Mouse (Mus musculus) embryonic facial prominence, embryonic 14.5 days (tissue): ENCODE measurements around the gene Ncoa1. TPM values are rescaled to one million over a fixed set of nuclear protein-coding genes. Genes with fewer than 3 reads are reported as not detected.

ENCODE experiments used
- ATAC-seq: fragments of 200-750 bp; cut with Nextera tagmentation; 2 replicates; pipeline ENCODE4 v1.8.0; 2017; ENCODE audit warnings: low read depth, moderate number of reproducible peaks, moderate TSS enrichment
- DNase-seq: peaks from one replicate; pipeline ENCODE4 v3.0.0-alpha.2; 2015; ENCODE audit warnings: low spot score
- H3K27ac ChIP-seq: fragments of 300-500 bp; sonication (generic); replicated peaks from 2 replicates; pipeline ENCODE4 v1.5.1; 2014; ENCODE audit warnings: low read depth, mild to moderate bottlenecking, low read length, moderate library complexity
- H3K27me3 ChIP-seq: fragments of 300-500 bp; sonication (generic); replicated peaks from 2 replicates; pipeline ENCODE4 v1.6.1; 2014; ENCODE audit warnings: low read length; ENCODE audit not compliant: control insufficient read depth, insufficient read depth
- H3K36me3 ChIP-seq: fragments of 300-500 bp; sonication (generic); 2 replicates; pipeline ENCODE4 v1.6.1; 2014; ENCODE audit warnings: low read length, mixed read lengths; ENCODE audit not compliant: control insufficient read depth, insufficient read depth
- H3K4me1 ChIP-seq: fragments of 300-500 bp; sonication (generic); 2 replicates; pipeline ENCODE4 v1.6.1; 2014; ENCODE audit warnings: antibody characterized with exemption, low read length; ENCODE audit not compliant: control insufficient read depth, insufficient read depth
- H3K4me2 ChIP-seq: fragments of 300-500 bp; sonication (generic); 2 replicates; pipeline ENCODE4 v1.6.1; 2014; ENCODE audit warnings: low read depth, mild to moderate bottlenecking, low read length, moderate library complexity, mixed read lengths
- H3K4me3 ChIP-seq: fragments of 300-500 bp; sonication (generic); 2 replicates; pipeline ENCODE4 v1.5.1; 2014; ENCODE audit warnings: low read depth, mild to moderate bottlenecking, low read length
- H3K9ac ChIP-seq: fragments of 300-500 bp; sonication (generic); 2 replicates; pipeline ENCODE4 v1.6.1; 2014; ENCODE audit warnings: low read depth, mild to moderate bottlenecking, low read length, moderate library complexity, mixed read lengths
- H3K9me3 ChIP-seq: fragments of 300-500 bp; sonication (generic); 2 replicates; pipeline ENCODE4 v1.6.1; 2016; ENCODE audit warnings: low read length; ENCODE audit not compliant: control insufficient read depth
- WGBS: fragments of 180-500 bp; shearing (Covaris S2); extraction: QIAGEN DNeasy Blood & Tissue Kit; methylation state at CpG from one replicate; pipeline ENCODE4 v1.1.7; 2014; 5-methylcytosine and 5-hydroxymethylcytosine counted together
- polyA plus RNA-seq: library from polyadenylated mRNA; unstranded; fragments of >200 nt; fragmentation: Nextera tagmentation; extraction: Ambion mirVana; gene quantifications from 2 replicates; pipeline ENCODE4 v1.2.1, GENCODE M21; 2014

Ncoa1 gene
- polyA plus RNA-seq, 1 experiment from 2014 or later, result 21.0 TPM

DNA sequence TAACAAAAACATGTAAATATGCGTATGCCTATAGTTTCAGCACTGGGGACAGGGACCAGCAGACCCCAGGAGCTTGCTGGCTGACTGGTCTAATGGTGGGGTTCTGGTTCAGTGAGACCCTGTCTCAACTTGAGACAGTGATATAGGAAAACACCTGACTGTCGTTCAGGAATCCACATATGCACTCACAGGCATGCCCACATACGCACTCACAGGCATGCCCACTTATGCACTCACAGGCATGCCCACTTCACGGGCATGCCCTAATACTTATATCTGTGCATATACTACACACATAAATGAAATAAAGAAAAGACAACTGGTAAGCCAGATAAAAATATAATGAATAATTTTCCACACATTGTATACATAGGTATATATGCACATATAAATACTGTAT is 3.3 kb upstream of the Ncoa1 start:
- no peak for ATAC-seq
- Histone ChIP-seq H3K27ac (no peak overlapping the region), H3K4me3 (no peak overlapping the region), H3K4me1 (0 out of 2 replicates have a peak, but pooled peaks cover 5% of the 10 kb centered on the region), H3K9me3 (no peaks in the 10 kb centered on the region), H3K36me3 (no peaks in the 10 kb centered on the region), H3K9ac (no peak overlapping the region), H3K4me2 (no peak overlapping the region), H3K27me3 (no peaks in the 10 kb centered on the region)
- WGBS, result 75% methylated on average over 4 of the region's 4 CpGs
- no peak for DNase-seq

DNA sequence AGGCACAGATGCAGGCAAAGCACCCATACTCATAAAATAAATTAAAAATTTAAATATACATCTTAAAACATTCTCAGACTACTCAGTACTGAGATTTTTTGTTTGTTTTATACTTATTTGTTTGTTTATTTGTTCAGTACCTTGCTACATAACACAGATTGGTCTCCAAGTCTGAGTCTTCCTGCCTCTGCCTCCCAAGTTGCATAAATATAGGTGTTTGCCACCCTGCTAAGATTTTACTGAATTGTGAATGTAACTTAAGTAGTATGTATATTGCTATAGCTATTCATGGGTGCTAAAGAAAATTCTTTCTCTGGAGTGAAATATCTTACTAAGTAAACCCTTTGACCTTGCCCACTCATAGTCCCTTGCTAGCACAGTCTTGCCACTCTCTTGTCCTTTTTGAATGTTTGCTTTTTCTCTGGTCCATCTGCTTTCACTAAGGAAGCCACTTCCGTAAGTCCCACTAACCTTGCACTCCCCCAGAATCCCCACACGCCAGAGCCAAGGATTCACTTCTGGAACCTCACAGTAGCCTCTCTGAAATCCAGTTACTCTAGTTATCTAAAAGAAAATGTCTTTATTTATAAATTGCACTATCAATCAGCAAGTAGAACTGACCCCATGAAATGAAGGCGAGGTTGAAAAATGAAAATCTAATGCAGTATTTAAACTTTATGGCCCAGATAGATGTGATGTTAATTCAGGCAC is 2.3 kb upstream of the Ncoa1 start:
- Histone ChIP-seq H3K4me3 (no peak overlapping the region), H3K27me3 (no peaks in the 10 kb centered on the region), H3K4me1 (0 out of 2 replicates have a peak, but pooled peaks cover 5% of the 10 kb centered on the region), H3K9ac (no peak overlapping the region), H3K36me3 (no peaks in the 10 kb centered on the region), H3K27ac (no peak overlapping the region), H3K4me2 (no peak overlapping the region), H3K9me3 (no peaks in the 10 kb centered on the region)
- DNase-seq, result no peak
- 77% methylated on average over 3 of the region's 3 CpGs for WGBS
- ATAC-seq, result no peak

DNA sequence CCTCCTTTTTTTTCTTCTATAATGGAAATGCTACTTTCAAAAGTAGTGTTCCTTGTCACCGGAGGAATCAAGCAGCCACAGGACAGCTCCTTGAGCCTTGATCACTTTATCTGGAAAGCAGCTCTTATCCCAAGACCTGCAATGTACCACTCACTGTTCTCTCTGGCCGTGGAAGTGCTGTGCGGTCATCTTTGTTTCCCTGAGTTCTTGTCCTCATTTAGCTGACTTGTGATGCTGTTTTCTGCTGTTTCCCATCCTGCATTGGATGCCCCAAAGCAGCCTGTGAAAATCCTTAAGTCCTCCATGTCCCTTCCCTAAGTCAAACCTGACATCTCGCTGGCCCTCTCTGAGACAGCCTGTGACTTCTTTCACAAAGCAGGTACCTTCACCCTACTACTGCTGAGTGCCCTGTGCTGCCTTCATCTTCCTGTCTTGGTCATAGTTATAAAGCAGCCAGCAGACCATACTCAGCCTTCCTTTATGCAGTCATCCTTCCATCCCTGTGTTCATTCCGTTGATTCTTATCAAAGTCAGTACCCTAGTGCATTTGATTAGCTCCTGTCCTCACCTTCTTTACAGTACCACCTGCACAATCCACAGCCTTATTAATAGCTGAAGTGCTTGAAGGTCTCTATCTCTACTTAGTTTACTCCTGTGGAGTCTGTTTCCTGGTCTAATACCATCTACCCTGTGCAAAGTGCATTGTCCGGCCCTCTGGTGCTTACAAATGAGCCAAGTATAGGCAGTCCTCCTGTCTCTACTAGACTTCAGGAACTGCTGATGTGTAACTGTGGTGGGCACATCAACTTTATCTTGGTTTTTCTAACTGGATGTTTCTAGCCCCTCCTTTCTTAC is 1.2 kb upstream of the Ncoa1 start:
- Histone ChIP-seq H3K27ac (no peak overlapping the region), H3K9ac (0 out of 2 replicates have a peak overlapping the region, but pooled peaks have one; percentile 84), H3K4me3 (peak overlapping the region; percentile 88; the same call in 1 of the 2 replicates), H3K9me3 (no peaks in the 10 kb centered on the region), H3K27me3 (no peaks in the 10 kb centered on the region), H3K4me2 (peak overlapping the region; percentile 90; the same call in 1 of the 2 replicates), H3K4me1 (peaks cover 11% of the 10 kb centered on the region), H3K36me3 (no peaks in the 10 kb centered on the region)
- ATAC-seq (no peak), DNase-seq (no peak)
- 63% methylated on average over 6 of the region's 6 CpGs for WGBS

DNA sequence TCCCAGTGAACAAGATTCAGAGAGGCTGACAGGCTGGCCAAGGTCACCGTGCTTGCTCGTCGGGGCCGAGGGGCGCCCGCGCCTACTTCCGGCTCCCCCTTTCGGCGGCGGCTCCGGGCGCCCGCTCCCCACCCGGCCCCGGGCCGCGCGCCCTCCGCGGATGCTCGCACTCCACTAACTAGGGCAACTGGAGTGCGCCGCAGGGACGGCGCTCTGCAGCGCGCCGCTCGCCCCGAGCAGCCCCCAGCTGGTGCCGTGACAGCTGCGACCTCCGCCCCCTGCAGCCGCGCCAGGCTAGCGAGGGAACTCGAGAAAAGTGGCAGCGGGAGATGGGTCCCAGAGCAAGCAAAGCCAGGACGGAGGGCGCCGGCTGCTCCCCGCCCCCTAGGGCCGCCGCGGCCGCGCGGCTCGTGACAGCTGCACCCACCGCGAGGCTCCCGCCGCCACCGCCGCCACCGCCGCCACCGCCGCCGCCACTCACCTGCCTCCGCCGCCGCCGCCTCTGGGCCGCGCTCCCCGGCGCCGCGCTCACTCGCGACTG is 621 bp downstream of the Ncoa1 start:
- Histone ChIP-seq H3K27me3 (no peaks in the 10 kb centered on the region), H3K4me1 (peaks cover 11% of the 10 kb centered on the region), H3K27ac (peak overlapping the region; percentile 90), H3K9me3 (no peaks in the 10 kb centered on the region), H3K4me3 (peak overlapping the region; percentile 88), H3K36me3 (no peaks in the 10 kb centered on the region), H3K9ac (peak overlapping the region; percentile 84), H3K4me2 (peak overlapping the region; percentile 90)
- DNase-seq (peak; percentile 75), ATAC-seq (peak; percentile 81)
- 1% methylated on average over 16 of the region's 73 CpGs for WGBS

DNA sequence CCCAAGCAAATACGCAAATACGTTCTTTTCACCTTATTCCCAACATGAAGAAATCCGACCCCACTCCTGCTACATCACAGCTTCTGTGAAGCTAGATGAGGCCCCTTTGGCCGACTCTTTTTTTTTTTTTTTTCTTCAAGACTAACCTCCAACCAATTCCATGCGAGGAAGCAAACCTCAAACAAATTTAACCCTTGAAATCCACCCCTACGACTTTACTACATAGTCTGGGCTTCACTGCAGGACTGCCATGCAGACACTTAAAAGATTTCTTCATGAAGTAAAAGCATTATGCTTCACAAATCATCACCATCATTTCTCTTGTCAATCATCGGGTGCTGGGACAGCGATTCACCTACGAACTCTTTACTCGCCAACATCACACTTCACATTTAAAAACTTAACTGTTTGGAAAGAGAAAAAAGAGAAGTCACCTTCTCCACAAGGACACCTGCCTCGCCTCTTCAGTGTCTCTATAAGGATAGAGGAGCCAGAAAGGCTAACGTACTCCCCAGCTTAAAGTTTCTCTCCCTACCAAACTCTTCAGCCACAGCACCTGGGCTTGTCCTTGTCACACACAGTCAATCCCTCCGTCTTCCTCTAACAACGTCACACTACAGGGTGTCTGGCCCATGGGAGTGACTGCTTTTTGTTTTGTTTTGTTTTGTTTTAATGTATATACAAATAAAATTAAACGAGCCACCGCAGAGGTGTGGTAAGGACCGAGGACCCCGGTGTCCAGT is 1.6 kb downstream of the Ncoa1 start:
- Histone ChIP-seq H3K27ac (peak overlapping the region; percentile 90; the same call in 1 of the 2 replicates), H3K4me3 (peak overlapping the region; percentile 88), H3K4me2 (peak overlapping the region; percentile 90), H3K9me3 (no peaks in the 10 kb centered on the region), H3K36me3 (no peaks in the 10 kb centered on the region), H3K9ac (peak overlapping the region; percentile 84), H3K27me3 (no peaks in the 10 kb centered on the region), H3K4me1 (peaks cover 11% of the 10 kb centered on the region)
- DNase-seq (peak; percentile 78), ATAC-seq (no peak)
- 5% methylated on average over 18 of the region's 18 CpGs for WGBS

DNA sequence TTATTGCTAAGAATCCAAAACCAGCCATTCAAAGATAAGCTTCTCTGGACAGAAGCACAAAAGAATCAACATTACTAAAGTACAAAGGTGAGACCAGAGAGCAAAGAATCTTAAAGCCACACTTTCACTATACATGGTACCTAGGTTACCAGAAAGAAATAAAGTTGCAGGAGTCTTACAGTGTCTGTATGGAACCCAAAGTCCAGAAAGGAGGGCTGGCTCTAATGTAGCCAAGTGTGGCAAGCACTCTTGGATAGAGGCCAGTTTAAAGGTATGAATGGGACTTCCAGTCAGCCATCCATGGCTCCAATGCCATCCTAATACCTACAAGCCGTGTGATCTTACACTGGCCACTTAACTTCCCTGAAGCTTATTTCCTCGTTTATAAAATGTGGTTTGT is 7.9 kb downstream of the Ncoa1 start:
- H3K27ac ChIP-seq, result no peak overlapping the region
- peaks cover 6% of the 10 kb centered on the region for H3K4me1 ChIP-seq
- H3K9ac ChIP-seq, result no peak overlapping the region
- H3K4me2 ChIP-seq, result no peak overlapping the region
- H3K9me3 ChIP-seq, result no peaks in the 10 kb centered on the region
- no peaks in the 10 kb centered on the region for H3K27me3 ChIP-seq
- WGBS, result 47% methylated on average over 2 of the region's 2 CpGs
- no peak for ATAC-seq
- H3K4me3 ChIP-seq, result no peak overlapping the region
- H3K36me3 ChIP-seq, result no peaks in the 10 kb centered on the region
- no peak for DNase-seq

DNA sequence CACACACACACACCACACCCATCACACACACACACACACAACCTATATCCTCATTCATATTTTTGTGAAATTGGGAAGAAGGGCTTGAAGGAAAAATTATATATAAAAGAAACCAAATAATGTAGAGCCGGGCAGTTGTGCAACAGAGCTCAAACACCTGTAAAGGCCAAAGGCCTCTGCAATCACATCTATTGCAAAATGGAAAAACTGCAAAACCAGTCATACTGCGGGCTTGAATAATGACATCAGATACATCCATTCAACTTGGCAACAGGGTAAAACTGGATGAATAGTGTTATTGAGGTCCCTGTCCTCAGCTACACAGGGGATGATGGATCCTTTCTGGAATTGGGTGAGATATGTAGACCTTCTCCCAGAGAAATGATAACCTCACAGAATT is 13.3 kb downstream of the Ncoa1 start:
- Histone ChIP-seq H3K4me1 (no peaks in the 10 kb centered on the region), H3K9ac (no peak overlapping the region), H3K27me3 (no peaks in the 10 kb centered on the region), H3K27ac (no peak overlapping the region), H3K36me3 (no peaks in the 10 kb centered on the region), H3K4me2 (no peak overlapping the region), H3K4me3 (no peak overlapping the region), H3K9me3 (0 out of 2 replicates have a peak, but pooled peaks cover 3% of the 10 kb centered on the region)
- 90% methylated on average over 2 of the region's 2 CpGs for WGBS
- ATAC-seq, result no peak
- DNase-seq, result no peak

DNA sequence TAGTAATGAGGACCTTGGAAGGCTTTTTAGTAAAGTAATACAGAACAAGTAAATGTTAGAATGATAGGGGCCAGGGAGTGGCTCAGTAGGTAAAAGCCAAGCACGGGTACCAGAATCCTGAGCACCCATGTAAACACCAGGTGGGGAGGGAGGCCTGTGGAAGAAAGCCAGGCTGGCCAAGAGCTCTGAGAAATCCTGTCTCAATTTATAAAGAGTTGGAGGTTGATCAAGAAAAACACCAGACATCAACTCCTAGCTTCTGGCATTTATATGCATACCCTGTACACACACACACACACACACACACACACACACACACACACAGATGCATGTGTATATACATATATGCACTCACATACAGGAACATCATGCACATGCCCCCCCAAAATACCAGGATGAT is 14.6 kb downstream of the Ncoa1 start:
- Histone ChIP-seq H3K4me3 (no peak overlapping the region), H3K27me3 (no peaks in the 10 kb centered on the region), H3K4me1 (no peaks in the 10 kb centered on the region), H3K9me3 (0 out of 2 replicates have a peak, but pooled peaks cover 3% of the 10 kb centered on the region), H3K36me3 (no peaks in the 10 kb centered on the region), H3K9ac (no peak overlapping the region), H3K4me2 (no peak overlapping the region), H3K27ac (no peak overlapping the region)
- 59% methylated on average over 1 of the region's 1 CpGs for WGBS
- ATAC-seq (no peak; the same call in 1 of the 2 replicates), DNase-seq (no peak)
